Mouse (Mus musculus) thymus, postnatal 10 days (tissue): ENCODE results near the gene Ntf5.
"Not testable (repeated sequence)": the region's sequence is repeated elsewhere in the genome, so short reads cannot be mapped to it uniquely, and the experiment has no call there.

Experiments used
- DNase-seq, 2 experiments: peaks; one replicate each; pipeline ENCODE4 v3.0.0; 2021; ENCODE audit warnings: low spot score in 2 of 2

Gene Ntf5

GRCm38 (mm10) chr7:45413113-45413863 lies at the start of gene Ntf5:
Gene Ntf5, plus strand, starts transcription at chr7:45413695.
- DNase-seq: no peak

- DNase-seq: no peak
Measured at GRCm38 (mm10) chr7:45363983-45364382, 49.5 kb upstream of the Ntf5 start.

- DNase-seq: no peak
Measured at GRCm38 (mm10) chr7:45365742-45366651, 47.5 kb upstream of the Ntf5 start.

GRCm38 (mm10) chr7:45366652-45367019 lies 46.9 kb upstream of the Ntf5 start, which contains the start of gene Ppfia3:
Gene Ppfia3, minus strand, starts transcription at chr7:45367019.
- DNase-seq: no peak

- DNase-seq: peak; percentile 95 to 98
Measured at GRCm38 (mm10) chr7:45367020-45367880, 46.2 kb upstream of the Ntf5 start.

GRCm38 (mm10) chr7:45368178-45368577 lies 45.3 kb upstream of the Ntf5 start:
- DNase-seq: no peak

GRCm38 (mm10) chr7:45369022-45369745 lies 44.3 kb upstream of the Ntf5 start:
- no peak for DNase-seq

GRCm38 (mm10) chr7:45369836-45370474 lies 43.5 kb upstream of the Ntf5 start:
- DNase-seq: no peak

- peak; percentile 89 for DNase-seq
Measured at GRCm38 (mm10) chr7:45370475-45371311, 42.8 kb upstream of the Ntf5 start, which contains the start of gene Lin7b. Gene Lin7b, minus strand, starts transcription at chr7:45370583.

GRCm38 (mm10) chr7:45372371-45372770 lies 41.1 kb upstream of the Ntf5 start:
- DNase-seq: no peak

GRCm38 (mm10) chr7:45374620-45375019 lies 38.9 kb upstream of the Ntf5 start:
- no peak for DNase-seq

- DNase-seq: no peak
Measured at GRCm38 (mm10) chr7:45376057-45376456, 37.4 kb upstream of the Ntf5 start.

- no peak for DNase-seq
Measured at GRCm38 (mm10) chr7:45386077-45386476, 27.4 kb upstream of the Ntf5 start.

GRCm38 (mm10) chr7:45395129-45395541 lies 18.4 kb upstream of the Ntf5 start:
- no peak for DNase-seq

GRCm38 (mm10) chr7:45395578-45396336 lies 17.7 kb upstream of the Ntf5 start, which contains the start of gene Snrnp70:
Gene Snrnp70, minus strand, starts transcription at chr7:45395742.
- peak; percentile 100 for DNase-seq

- DNase-seq: not testable (repeated sequence)
Measured at GRCm38 (mm10) chr7:45396337-45396775, 17.1 kb upstream of the Ntf5 start.

GRCm38 (mm10) chr7:45396787-45397186 lies 16.7 kb upstream of the Ntf5 start:
- DNase-seq: no peak

- no peak for DNase-seq
Measured at GRCm38 (mm10) chr7:45401521-45402085, 11.9 kb upstream of the Ntf5 start.
